Mouse (Mus musculus) NIH3T3 (cell line): ENCODE data around the gene S100a16.

Source experiments
- DNase-seq: peaks from one replicate; pipeline ENCODE4 v3.0.0-alpha.2; 2012; ENCODE audit warnings: low read depth

The S100a16 gene

GRCm38 (mm10) chr3:90586016-90586643 lies 49.1 kb downstream of the S100a16 start:
- peak; percentile 48 for DNase-seq

DNA sequence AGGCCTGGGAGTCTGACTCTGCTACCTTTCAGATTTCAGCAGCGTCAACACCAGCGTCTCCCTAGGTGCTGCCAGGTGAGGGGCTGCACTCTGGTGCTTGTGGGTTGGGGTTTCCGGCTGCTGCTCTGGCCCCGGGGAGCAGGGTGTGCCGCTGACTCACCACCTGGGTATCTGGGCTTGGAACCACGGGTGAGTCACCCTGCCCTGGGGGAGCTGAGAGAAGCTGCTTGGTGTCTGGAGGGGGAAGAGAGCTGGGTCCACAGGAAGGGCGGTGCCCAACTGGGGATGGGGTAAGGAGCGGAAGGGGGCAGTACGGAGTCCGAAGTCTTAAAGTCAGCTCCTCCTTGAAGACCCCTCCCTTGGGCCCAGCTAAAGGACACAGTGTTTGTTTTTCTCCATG lies 49.9 kb downstream of the S100a16 start:
- peak; percentile 97 for DNase-seq

- peak; percentile 90 for DNase-seq
These were observed 50.5 kb downstream of the S100a16 start for GRCm38 (mm10) chr3:90587361-90588101.

DNA sequence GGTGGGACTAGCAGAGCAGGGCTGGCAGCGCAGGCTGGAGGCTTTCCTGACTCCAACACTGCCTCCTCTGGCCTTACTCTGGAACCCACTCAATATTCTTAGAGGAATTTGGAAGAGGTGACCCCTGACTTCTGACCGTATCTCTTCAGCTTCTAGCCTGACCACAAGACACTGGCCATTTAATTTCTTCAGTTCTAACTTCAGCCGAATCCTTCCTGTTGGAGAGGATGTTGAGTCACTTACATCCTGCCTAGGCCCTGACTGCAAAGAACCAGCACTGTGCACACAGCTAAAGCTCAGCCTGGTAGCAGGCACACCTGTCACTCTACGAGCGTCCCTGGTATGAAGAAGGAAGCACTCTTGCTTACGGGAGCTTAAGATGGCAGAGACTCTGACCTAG lies 52.3 kb downstream of the S100a16 start:
- DNase-seq, result peak; percentile 54

GRCm38 (mm10) chr3:90589947-90590346 lies 52.9 kb downstream of the S100a16 start, which contains the start of gene S100a2:
Gene S100a2, plus strand, starts transcription at chr3:90590247.
- DNase-seq, result no peak
